Mouse (Mus musculus): Measurements from ENCODE around the gene Acer3. TPM values are rescaled to one million over a fixed set of nuclear protein-coding genes. Genes with fewer than 3 reads are reported as not detected.

The Acer3 gene
- 5.4 and 7.8 TPM in 2 replicates for polyA plus RNA-seq (2012; ENCODE audit: insufficient read depth, insufficient read length, missing spikeins)

DNA sequence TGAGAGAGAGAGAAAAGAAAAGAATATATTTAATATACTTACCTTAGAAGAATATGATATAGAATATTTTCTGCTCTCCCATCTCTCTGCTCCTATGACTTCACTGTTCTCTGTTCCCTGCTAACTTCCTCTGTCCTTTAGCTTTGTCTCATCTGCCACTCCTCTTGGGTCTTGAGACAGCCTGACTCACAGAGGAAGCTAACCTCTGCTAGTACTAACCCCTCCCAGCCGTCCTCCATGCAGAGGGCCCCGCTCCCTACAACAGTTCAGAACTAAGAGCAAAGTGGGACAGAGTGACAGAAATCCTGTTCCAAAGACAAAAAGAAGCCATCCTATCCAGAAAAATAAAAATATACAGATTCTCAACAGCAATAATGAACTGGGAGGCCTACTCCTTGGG, at the start of gene Acer3:
Acer3 (minus strand) TSS at position 126 of the 400 bp plus-strand sequence.
- 0 out of 2 replicates have a peak within 1 kb of the TSS, but pooled peaks have one; percentile 1 for H3K4me3 ChIP-seq (ENCODE audit: insufficient read depth, low read depth, low read length)

GRCm38 (mm10) chr7:98369762-98370369, 48.9 kb upstream of the Acer3 start:
- H3K27ac ChIP-seq (replicated peaks; ENCODE audit: low read depth, low read length): no peak overlapping the region
- no peaks in the 10 kb centered on the region for H3K4me1 ChIP-seq (ENCODE audit: control insufficient read depth, insufficient read depth, insufficient read length, low read length)
- H3K4me3 ChIP-seq (ENCODE audit: insufficient read depth, low read depth, low read length): no peak overlapping the region

More for the DNA sequence above, at the start of gene Acer3:
- Histone ChIP-seq H3K27ac (replicated peaks; ENCODE audit: low read depth, low read length) (peak within 1 kb of the TSS; percentile 59), H3K4me1 (ENCODE audit: control insufficient read depth, insufficient read depth, insufficient read length, low read length) (peaks cover 6% of the 10 kb centered on the region; the same call in 1 of the 2 replicates)

GRCm38 (mm10) chr7:98361662-98362061, 40.7 kb upstream of the Acer3 start:
- Histone ChIP-seq H3K4me3 (ENCODE audit: insufficient read depth, low read depth, low read length) (peak overlapping the region; percentile 70), H3K4me1 (ENCODE audit: control insufficient read depth, insufficient read depth, insufficient read length, low read length) (0 out of 2 replicates have a peak, but pooled peaks cover 2% of the 10 kb centered on the region)

GRCm38 (mm10) chr7:98361063-98361652, 40.1 kb upstream of the Acer3 start, which contains the start of gene Tsku:
TSS of gene Tsku (minus strand) at chr7:98361328.
- Histone ChIP-seq H3K4me3 (ENCODE audit: insufficient read depth, low read depth, low read length) (peak within 1 kb of the TSS; percentile 70), H3K27ac (replicated peaks; ENCODE audit: low read depth, low read length) (peak within 1 kb of the TSS; percentile 47)

More at GRCm38 (mm10) chr7:98361662-98362061, 40.7 kb upstream of the Acer3 start:
- H3K27ac ChIP-seq (replicated peaks; ENCODE audit: low read depth, low read length): peak overlapping the region; percentile 47; the same call in 1 of the 2 replicates

GRCm38 (mm10) chr7:98360621-98360990, 39.6 kb upstream of the Acer3 start:
- Histone ChIP-seq H3K27ac (replicated peaks; ENCODE audit: low read depth, low read length) (peak overlapping the region; percentile 11), H3K4me1 (ENCODE audit: control insufficient read depth, insufficient read depth, insufficient read length, low read length) (peaks cover 6% of the 10 kb centered on the region; the same call in 1 of the 2 replicates), H3K4me3 (ENCODE audit: insufficient read depth, low read depth, low read length) (peak overlapping the region; percentile 70)

More at GRCm38 (mm10) chr7:98361063-98361652, 40.1 kb upstream of the Acer3 start, which contains the start of gene Tsku:
- 0 out of 2 replicates have a peak, but pooled peaks cover 2% of the 10 kb centered on the region for H3K4me1 ChIP-seq (ENCODE audit: control insufficient read depth, insufficient read depth, insufficient read length, low read length)

- Histone ChIP-seq H3K27ac (replicated peaks; ENCODE audit: low read depth, low read length) (peak overlapping the region; percentile 11), H3K4me1 (ENCODE audit: control insufficient read depth, insufficient read depth, insufficient read length, low read length) (peaks cover 7% of the 10 kb centered on the region), H3K4me3 (ENCODE audit: insufficient read depth, low read depth, low read length) (peak overlapping the region; percentile 70)
Measured at GRCm38 (mm10) chr7:98359951-98360620, 39.1 kb upstream of the Acer3 start.

DNA sequence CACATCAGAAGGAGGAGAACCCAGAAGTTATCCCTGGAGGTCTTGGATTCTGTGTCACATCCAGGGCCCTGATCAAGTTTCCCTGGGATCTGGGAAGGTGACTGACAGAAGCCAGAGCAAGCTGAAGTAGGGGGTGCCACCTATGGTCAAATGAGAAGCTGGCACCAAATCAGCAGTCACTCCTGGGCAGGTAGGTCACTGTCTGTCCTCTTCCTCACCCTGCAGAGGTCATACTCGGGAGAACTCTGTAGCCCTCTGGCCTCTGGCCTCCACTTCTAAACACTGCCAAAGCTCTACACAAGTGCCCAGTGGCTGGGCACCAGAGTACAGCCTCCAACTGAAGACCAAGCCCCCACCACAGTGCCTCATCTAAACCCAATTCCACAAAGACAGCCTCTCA, 37.0 kb upstream of the Acer3 start:
- H3K4me1 ChIP-seq (ENCODE audit: control insufficient read depth, insufficient read depth, insufficient read length, low read length): peaks cover 10% of the 10 kb centered on the region
- H3K27ac ChIP-seq (replicated peaks; ENCODE audit: low read depth, low read length): no peak overlapping the region
- no peak overlapping the region for H3K4me3 ChIP-seq (ENCODE audit: insufficient read depth, low read depth, low read length)

- no peak overlapping the region for H3K4me3 ChIP-seq (ENCODE audit: insufficient read depth, low read depth, low read length)
- no peak overlapping the region for H3K27ac ChIP-seq (replicated peaks; ENCODE audit: low read depth, low read length)
- peaks cover 10% of the 10 kb centered on the region for H3K4me1 ChIP-seq (ENCODE audit: control insufficient read depth, insufficient read depth, insufficient read length, low read length)
Measured at GRCm38 (mm10) chr7:98357324-98357723, 36.3 kb upstream of the Acer3 start.

GRCm38 (mm10) chr7:98354921-98355310, 33.9 kb upstream of the Acer3 start:
- H3K4me1 ChIP-seq (ENCODE audit: control insufficient read depth, insufficient read depth, insufficient read length, low read length): peaks cover 10% of the 10 kb centered on the region
- H3K4me3 ChIP-seq (ENCODE audit: insufficient read depth, low read depth, low read length): no peak overlapping the region
- no peak overlapping the region for H3K27ac ChIP-seq (replicated peaks; ENCODE audit: low read depth, low read length)

GRCm38 (mm10) chr7:98354160-98354920, 33.3 kb upstream of the Acer3 start:
- no peak overlapping the region for H3K4me3 ChIP-seq (ENCODE audit: insufficient read depth, low read depth, low read length)
- no peak overlapping the region for H3K27ac ChIP-seq (replicated peaks; ENCODE audit: low read depth, low read length)
- H3K4me1 ChIP-seq (ENCODE audit: control insufficient read depth, insufficient read depth, insufficient read length, low read length): peaks cover 10% of the 10 kb centered on the region

DNA sequence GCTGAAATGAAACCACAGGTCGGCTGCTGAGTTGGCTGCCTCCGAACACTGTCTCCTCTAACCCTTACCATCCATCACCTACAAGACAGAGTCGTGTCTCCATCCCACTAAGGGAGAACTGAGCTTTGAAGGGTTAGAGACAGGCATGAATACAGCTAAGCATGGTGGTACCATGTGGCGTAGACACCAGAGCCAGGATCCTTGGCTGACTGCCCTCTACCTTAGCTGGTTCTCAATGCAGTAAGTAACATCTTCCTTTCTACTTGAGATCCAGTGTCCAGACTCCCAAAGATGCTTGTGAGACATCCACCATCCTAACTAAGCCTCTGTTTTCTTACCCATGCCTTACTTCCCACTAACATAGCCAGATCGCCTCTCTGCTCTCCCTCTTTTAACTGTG, 32.6 kb upstream of the Acer3 start:
- Histone ChIP-seq H3K27ac (replicated peaks; ENCODE audit: low read depth, low read length) (no peak overlapping the region), H3K4me1 (ENCODE audit: control insufficient read depth, insufficient read depth, insufficient read length, low read length) (peaks cover 10% of the 10 kb centered on the region)

GRCm38 (mm10) chr7:98351523-98351922, 30.5 kb upstream of the Acer3 start:
- Histone ChIP-seq H3K4me3 (ENCODE audit: insufficient read depth, low read depth, low read length) (no peak overlapping the region), H3K4me1 (ENCODE audit: control insufficient read depth, insufficient read depth, insufficient read length, low read length) (peaks cover 8% of the 10 kb centered on the region), H3K27ac (replicated peaks; ENCODE audit: low read depth, low read length) (no peak overlapping the region)

More for the DNA sequence above, 32.6 kb upstream of the Acer3 start:
- no peak overlapping the region for H3K4me3 ChIP-seq (ENCODE audit: insufficient read depth, low read depth, low read length)

DNA sequence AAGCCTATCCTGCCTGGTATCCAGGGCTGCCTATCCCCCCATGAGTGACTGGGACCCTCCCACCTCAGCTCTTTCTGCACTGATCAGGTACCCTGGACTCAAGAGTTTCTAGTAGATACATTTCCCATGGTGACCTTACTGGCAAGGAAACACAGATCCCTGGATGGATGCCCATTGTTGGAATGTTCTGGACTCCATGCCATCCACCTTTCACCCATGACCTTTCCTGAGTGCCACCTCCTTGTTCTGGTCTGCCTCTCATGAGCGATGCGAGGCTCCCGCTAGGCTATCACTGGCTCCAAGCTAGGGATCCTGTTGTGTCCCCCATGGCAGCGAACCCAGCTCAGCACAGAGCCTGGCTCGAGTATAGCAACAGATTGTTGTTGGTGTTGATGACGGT, 28.8 kb upstream of the Acer3 start:
- Histone ChIP-seq H3K4me1 (ENCODE audit: control insufficient read depth, insufficient read depth, insufficient read length, low read length) (peaks cover under 1% of the 10 kb centered on the region; the same call in 1 of the 2 replicates), H3K27ac (replicated peaks; ENCODE audit: low read depth, low read length) (no peak overlapping the region), H3K4me3 (ENCODE audit: insufficient read depth, low read depth, low read length) (no peak overlapping the region)

DNA sequence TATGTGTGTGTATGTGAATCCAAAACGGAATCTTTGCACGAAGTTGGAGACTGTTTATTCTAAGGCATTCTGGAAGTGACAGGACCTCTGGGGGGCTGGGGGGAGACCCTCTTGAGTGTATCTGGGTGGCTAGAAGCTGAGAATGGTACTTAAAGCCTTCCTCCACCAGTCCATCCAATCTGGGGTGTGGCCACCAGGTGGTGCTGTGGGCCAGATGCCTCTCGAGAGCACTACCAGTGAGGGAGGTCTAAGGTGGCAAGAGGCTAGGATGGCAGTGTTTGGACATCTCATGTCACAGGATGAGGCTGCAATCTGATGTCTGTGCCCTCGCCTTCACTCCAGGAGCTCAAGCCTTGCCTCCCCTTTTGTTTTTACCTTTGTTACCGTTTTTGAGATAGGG, 28.1 kb upstream of the Acer3 start:
- H3K4me3 ChIP-seq (ENCODE audit: insufficient read depth, low read depth, low read length): no peak overlapping the region
- no peaks in the 10 kb centered on the region; the same call in 1 of the 2 replicates for H3K4me1 ChIP-seq (ENCODE audit: control insufficient read depth, insufficient read depth, insufficient read length, low read length)
- no peak overlapping the region for H3K27ac ChIP-seq (replicated peaks; ENCODE audit: low read depth, low read length)

- H3K4me3 ChIP-seq (ENCODE audit: insufficient read depth, low read depth, low read length): no peak overlapping the region
- no peak overlapping the region for H3K27ac ChIP-seq (replicated peaks; ENCODE audit: low read depth, low read length)
- H3K4me1 ChIP-seq (ENCODE audit: control insufficient read depth, insufficient read depth, insufficient read length, low read length): no peaks in the 10 kb centered on the region; the same call in 1 of the 2 replicates
Measured at GRCm38 (mm10) chr7:98348043-98348442, 27.0 kb upstream of the Acer3 start.
